Mouse (Mus musculus): ENCODE results near the gene 1810013L24Rik. TPM values are rescaled to one million over a fixed set of nuclear protein-coding genes. Genes with fewer than 3 reads are reported as not detected.

The 1810013L24Rik gene
- polyA plus RNA-seq, 1 experiment from 2014 or later, result 23.2 TPM

DNA sequence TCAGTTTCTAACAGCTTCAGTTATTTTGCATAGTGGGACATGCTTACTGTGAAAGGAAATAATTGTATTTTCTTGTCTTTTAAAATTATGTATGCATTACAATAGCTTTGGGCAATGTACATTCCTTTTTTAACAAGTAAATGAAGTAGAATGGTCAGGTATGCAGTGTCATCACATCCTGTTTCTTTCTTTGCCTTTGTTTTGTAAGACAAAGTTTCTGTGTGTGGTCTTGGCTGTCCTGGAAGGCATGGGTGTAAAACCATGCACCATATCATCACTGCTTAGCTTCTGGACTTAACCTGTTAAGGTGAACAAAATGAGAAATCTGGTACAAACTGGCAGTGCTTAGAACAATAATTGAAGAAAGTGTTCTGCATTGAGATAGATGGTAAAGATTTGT lies 9.0 kb downstream of the 1810013L24Rik start:
- Histone ChIP-seq H3K36me3 (peaks cover 96% of the 10 kb centered on the region), H3K4me1 (peaks cover 41% of the 10 kb centered on the region), H3K27ac (no peak overlapping the region), H3K9me3 (replicated peaks) (no peaks in the 10 kb centered on the region), H3K4me3 (no peak overlapping the region), H3K4me2 (no peak overlapping the region), H3K27me3 (replicated peaks) (no peaks in the 10 kb centered on the region), H3K9ac (no peak overlapping the region)
- no peak for ATAC-seq

DNA sequence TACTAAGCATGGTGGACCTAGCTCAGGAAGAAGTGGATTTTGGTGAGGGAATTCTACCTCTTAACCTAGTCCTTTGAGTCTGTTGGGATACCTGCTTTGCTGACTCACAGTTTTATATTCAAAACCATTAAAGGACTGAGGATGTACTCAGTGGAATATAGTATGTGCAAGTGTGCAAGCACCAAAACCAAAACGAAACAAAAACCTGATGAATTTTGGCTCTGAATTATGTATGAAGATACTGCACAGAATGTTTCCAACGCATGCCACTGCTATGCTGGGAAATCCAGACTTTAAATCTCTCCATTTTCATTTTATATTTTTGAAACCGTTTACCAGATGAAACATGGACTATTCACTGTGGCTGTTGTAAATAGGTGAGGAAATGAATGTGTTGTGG lies 10.7 kb downstream of the 1810013L24Rik start:
- no peak overlapping the region for H3K27ac ChIP-seq
- H3K4me2 ChIP-seq, result no peak overlapping the region
- H3K4me1 ChIP-seq, result peaks cover 26% of the 10 kb centered on the region
- ATAC-seq, result no peak
- H3K4me3 ChIP-seq, result no peak overlapping the region
- no peaks in the 10 kb centered on the region for H3K27me3 ChIP-seq (replicated peaks)
- H3K36me3 ChIP-seq, result peaks cover 92% of the 10 kb centered on the region
- H3K9me3 ChIP-seq (replicated peaks), result no peaks in the 10 kb centered on the region
- 90% methylated on average over 3 of the region's 3 CpGs for WGBS (ENCODE audit: insufficient replicate concordance)
- no peak overlapping the region for H3K9ac ChIP-seq

DNA sequence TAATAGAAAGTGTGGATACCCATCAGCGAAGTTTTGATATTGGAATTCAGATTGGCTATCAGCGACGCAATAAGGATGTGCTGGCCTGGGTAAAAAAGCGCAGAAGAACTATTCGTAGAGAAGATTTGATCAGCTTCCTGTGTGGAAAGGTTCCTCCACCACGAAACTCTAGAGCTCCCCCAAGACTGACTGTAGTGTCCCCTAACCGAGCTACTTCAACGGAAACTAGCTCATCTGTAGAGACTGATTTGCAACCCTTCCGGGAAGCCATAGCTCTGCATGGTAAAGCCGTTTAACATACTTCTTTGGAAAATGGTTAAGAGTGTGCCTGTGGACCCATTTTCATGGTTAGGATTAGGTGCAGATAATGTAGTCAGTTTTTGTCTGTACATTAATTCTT lies 13.1 kb downstream of the 1810013L24Rik start:
- H3K36me3 ChIP-seq, result peaks cover 91% of the 10 kb centered on the region
- no peak overlapping the region for H3K9ac ChIP-seq
- no peak for ATAC-seq
- no peak overlapping the region for H3K4me2 ChIP-seq
- H3K9me3 ChIP-seq (replicated peaks), result no peaks in the 10 kb centered on the region
- no peak overlapping the region for H3K27ac ChIP-seq
- H3K27me3 ChIP-seq (replicated peaks), result no peaks in the 10 kb centered on the region
- H3K4me3 ChIP-seq, result no peak overlapping the region
- peaks cover 17% of the 10 kb centered on the region for H3K4me1 ChIP-seq
- WGBS (ENCODE audit: insufficient replicate concordance), result 82% methylated on average over 10 of the region's 10 CpGs

DNA sequence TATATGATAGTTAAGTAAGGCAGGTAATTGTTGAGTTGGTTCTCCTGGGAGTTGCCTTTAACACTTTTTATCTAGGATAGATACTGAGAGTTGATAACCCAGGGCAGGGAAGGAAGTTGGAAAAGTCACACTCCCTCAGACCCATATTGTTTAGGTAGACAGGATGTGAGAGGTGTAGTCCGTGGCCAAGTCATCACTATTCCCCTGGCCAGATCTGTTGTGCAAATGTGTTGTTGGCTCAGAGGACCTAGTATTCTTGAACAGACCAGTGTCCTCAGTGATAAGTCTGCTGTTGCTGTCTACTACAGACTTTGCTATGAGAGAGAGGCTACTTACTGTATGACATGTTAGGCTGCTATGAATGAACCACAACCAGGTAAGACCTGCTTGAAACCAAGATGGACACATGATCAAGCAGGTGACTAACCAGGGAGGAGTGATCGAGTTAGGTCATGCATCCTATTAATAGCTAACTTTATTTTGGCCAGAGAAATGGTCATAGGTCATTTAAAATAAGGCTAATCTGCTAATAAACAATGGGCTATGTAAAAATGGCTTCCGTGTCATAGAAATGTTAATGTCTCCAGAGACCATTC lies 13.8 kb downstream of the 1810013L24Rik start:
- Histone ChIP-seq H3K36me3 (peaks cover 91% of the 10 kb centered on the region), H3K27me3 (replicated peaks) (no peaks in the 10 kb centered on the region), H3K9me3 (replicated peaks) (no peaks in the 10 kb centered on the region), H3K4me1 (peaks cover 21% of the 10 kb centered on the region), H3K4me2 (no peak overlapping the region), H3K9ac (no peak overlapping the region), H3K27ac (no peak overlapping the region), H3K4me3 (no peak overlapping the region)
- no peak for ATAC-seq
- 81% methylated on average over 3 of the region's 3 CpGs for WGBS (ENCODE audit: insufficient replicate concordance)

DNA sequence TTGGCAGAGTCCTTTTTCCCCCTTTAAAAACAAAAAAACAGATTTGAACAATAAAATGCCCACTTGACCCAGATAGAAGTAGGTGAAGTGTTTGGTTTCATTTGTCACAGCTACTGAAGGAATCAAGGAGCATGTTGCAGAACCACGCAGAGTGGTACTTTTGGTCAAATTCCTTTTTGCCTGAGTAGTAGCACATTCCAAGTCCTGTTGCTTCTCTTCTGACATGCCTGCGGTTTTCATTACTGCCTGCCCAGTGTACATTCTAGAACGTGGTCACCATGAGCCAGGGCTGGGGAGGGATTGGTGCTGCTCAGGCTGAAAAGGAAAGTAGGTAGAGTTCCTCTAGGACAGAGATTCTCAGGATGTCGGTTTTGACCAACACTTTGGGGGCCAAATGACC lies 16.1 kb downstream of the 1810013L24Rik start:
- Histone ChIP-seq H3K9me3 (replicated peaks) (no peaks in the 10 kb centered on the region), H3K4me2 (no peak overlapping the region), H3K4me1 (peaks cover 30% of the 10 kb centered on the region; the same call in 1 of the 2 replicates), H3K36me3 (peaks cover 90% of the 10 kb centered on the region), H3K27ac (no peak overlapping the region), H3K27me3 (replicated peaks) (no peaks in the 10 kb centered on the region), H3K4me3 (no peak overlapping the region), H3K9ac (no peak overlapping the region)
- ATAC-seq, result no peak
- 82% methylated on average over 4 of the region's 4 CpGs for whole genome bisulfite sequencing (ENCODE audit: insufficient replicate concordance)

DNA sequence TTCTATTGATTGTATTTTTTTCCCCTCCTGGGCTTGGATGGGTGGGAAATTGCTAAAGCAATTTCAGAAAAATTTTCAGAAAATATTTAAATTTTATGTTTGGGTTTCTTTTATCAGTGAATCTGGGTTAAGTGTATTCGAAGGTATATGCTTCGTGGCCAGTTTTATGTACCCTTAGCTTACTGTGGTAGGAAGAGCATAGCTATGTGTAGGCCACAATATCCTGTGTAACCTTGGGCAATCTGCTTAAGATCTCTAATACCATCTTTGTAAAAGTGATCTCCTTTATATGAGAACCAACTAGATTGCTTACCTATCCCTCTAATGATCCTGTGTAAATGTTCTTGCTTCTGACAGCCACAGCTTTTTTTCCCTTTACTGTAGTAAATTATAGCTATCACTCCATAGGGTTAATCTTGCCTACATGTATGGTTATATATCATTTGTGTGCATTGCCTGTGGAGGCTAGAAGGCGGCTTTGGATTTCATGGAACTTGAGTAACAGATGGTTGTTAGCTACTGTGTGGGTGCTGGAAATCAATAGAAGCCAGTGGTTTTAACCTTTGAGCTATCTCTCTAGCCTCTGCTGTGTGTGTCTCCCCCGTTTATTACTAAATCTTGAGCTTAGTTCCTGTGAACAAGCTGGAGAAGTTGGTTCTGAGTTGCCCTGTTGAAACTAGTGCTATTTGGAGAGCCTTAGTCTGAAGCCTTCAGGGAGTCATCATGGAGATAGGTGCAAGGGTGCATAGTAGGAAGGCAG lies 18.6 kb downstream of the 1810013L24Rik start:
- H3K4me3 ChIP-seq, result no peak overlapping the region
- no peak overlapping the region for H3K4me2 ChIP-seq
- no peak overlapping the region for H3K9ac ChIP-seq
- peaks cover 90% of the 10 kb centered on the region for H3K36me3 ChIP-seq
- ATAC-seq, result no peak
- H3K9me3 ChIP-seq (replicated peaks), result no peaks in the 10 kb centered on the region
- H3K27ac ChIP-seq, result no peak overlapping the region
- H3K27me3 ChIP-seq (replicated peaks), result no peaks in the 10 kb centered on the region
- 71% methylated on average over 4 of the region's 4 CpGs for WGBS (ENCODE audit: insufficient replicate concordance)
- H3K4me1 ChIP-seq, result peaks cover 35% of the 10 kb centered on the region; the same call in 1 of the 2 replicates

DNA sequence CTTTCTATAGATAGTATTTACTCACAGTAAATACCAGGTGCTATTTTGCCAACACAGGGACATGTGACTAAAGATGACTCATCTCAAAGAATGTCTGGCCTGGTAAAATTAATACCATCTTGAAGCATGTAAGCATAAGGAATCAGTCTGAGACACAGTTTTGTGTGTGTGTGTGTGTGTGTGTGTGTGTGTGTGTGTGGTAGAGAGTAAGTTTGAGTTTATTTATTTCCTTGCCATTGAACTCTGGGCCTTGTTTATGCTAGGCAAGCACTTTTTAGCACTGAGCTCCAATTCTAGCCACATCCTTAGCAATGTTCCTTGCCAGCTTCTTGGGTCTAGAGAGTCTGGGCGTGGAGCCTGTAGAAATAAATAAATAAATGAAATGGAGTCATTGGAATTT lies 20.0 kb downstream of the 1810013L24Rik start:
- H3K27me3 ChIP-seq (replicated peaks), result no peaks in the 10 kb centered on the region
- peaks cover 35% of the 10 kb centered on the region; the same call in 1 of the 2 replicates for H3K4me1 ChIP-seq
- no peak overlapping the region for H3K4me2 ChIP-seq
- H3K4me3 ChIP-seq, result no peak overlapping the region
- no peak overlapping the region for H3K9ac ChIP-seq
- no peak overlapping the region for H3K27ac ChIP-seq
- ATAC-seq, result no peak
- peaks cover 93% of the 10 kb centered on the region for H3K36me3 ChIP-seq
- no peaks in the 10 kb centered on the region for H3K9me3 ChIP-seq (replicated peaks)
- WGBS (ENCODE audit: insufficient replicate concordance), result 80% methylated on average over 1 of the region's 1 CpGs

DNA sequence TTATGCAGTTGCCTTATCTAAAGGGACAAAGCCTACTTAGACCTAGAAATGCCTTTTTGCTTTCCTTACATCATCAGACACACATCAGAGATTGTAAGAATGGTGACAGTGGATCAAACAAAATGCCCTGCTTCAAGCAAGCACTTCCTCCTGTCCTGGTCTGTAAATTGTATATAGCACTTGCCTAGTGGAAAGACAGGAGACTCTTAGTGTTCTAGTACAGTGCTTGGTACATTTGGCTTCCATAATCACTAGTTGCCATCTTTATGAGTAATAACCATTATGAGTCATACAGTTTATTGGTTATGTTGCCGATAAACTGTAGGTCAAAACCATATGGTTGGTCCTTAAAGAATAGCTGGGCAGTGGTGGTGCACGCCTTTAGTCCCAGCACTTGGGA lies 25.2 kb downstream of the 1810013L24Rik start:
- no peak for ATAC-seq
- Histone ChIP-seq H3K27ac (no peak overlapping the region), H3K4me2 (no peak overlapping the region), H3K9ac (no peak overlapping the region), H3K27me3 (replicated peaks) (no peaks in the 10 kb centered on the region), H3K4me3 (no peak overlapping the region), H3K36me3 (peaks cover 97% of the 10 kb centered on the region), H3K4me1 (0 out of 2 replicates have a peak, but pooled peaks cover 8% of the 10 kb centered on the region), H3K9me3 (replicated peaks) (no peaks in the 10 kb centered on the region)
- 93% methylated on average over 2 of the region's 2 CpGs for WGBS (ENCODE audit: insufficient replicate concordance)

DNA sequence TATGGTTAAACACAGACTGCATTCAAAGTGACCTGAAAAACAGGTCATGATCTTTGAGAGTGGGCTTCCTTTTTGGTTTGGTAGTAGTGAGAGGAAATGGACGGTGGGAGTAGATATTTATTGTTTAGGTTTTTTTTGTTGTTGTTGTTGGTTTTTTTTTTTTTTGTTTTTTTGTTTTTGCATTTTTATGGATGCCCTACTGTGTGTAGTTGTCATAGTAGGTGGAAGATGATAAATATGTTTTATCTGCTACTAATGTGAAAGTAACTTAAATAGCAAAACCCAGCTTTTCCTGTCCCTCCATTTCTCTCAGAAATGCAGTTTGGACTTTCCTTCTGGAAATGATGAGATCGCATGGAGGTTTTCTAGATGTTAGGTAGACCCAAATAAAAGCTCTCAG lies 26.9 kb downstream of the 1810013L24Rik start:
- Histone ChIP-seq H3K9ac (no peak overlapping the region), H3K4me1 (0 out of 2 replicates have a peak, but pooled peaks cover 6% of the 10 kb centered on the region), H3K4me3 (no peak overlapping the region), H3K27me3 (replicated peaks) (no peaks in the 10 kb centered on the region), H3K27ac (no peak overlapping the region), H3K9me3 (replicated peaks) (no peaks in the 10 kb centered on the region), H3K4me2 (no peak overlapping the region), H3K36me3 (peaks cover 97% of the 10 kb centered on the region)
- 93% methylated on average over 2 of the region's 2 CpGs for WGBS (ENCODE audit: insufficient replicate concordance)
- no peak for ATAC-seq

DNA sequence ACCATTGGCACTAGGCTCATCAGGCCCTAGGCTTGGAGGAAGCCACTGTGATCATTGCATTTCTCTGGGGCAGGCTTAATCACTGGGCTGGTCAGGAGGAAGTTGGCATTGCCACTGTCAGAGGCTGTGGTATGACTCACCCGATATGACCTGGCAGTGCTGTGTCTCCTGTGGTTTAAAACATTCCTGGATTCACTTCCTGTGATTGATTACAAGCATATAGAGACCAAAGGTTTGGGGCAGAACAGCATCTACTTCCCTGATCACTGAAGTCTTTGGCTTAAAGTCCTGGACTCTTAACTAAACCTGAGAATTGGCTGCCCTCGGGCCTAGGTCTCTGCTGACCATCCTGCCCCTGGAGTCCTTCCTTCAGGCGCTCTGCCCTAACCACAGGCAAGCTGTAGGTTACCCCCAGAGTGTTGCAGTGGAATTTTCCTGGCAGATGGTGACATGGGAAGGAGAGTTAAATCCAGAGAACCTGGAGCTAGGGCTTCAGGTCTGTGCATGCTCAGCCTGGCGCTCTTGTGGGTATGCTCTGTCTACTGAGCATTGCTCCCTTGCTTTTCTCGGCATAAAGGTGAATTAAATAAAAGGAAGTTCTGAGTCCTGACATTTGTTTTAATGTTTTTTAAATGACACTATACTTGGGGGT lies 32.6 kb downstream of the 1810013L24Rik start:
- WGBS (ENCODE audit: insufficient replicate concordance), result 67% methylated on average over 5 of the region's 5 CpGs
- Histone ChIP-seq H3K4me2 (no peak overlapping the region), H3K4me1 (peaks cover 25% of the 10 kb centered on the region), H3K27me3 (replicated peaks) (no peaks in the 10 kb centered on the region), H3K9me3 (replicated peaks) (no peaks in the 10 kb centered on the region), H3K27ac (no peak overlapping the region), H3K4me3 (no peak overlapping the region), H3K36me3 (peaks cover 58% of the 10 kb centered on the region), H3K9ac (no peak overlapping the region)
- no peak for ATAC-seq

DNA sequence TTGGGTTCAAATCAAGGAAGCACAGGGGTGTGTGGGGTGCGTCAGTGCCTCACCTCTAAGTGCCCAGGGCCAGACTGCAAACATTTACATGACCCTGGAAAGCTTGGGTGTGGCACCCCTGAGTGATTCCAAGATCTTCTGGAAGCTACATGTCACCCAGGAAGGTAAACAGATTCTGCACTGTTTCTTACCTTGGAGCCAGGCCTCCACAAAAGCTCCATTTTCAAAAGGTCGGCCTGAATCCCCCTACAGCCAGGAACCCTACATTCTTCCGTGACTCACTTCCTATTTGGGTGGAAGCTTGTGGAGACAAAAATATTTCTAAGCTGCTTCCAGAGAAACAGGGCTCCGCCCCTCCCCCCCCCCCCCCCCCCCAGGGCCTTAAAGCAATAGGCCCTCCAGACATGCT lies 34.3 kb downstream of the 1810013L24Rik start:
- Histone ChIP-seq H3K27ac (no peak overlapping the region), H3K9me3 (replicated peaks) (no peaks in the 10 kb centered on the region), H3K4me1 (peaks cover 27% of the 10 kb centered on the region), H3K4me2 (no peak overlapping the region), H3K36me3 (peaks cover 40% of the 10 kb centered on the region), H3K4me3 (no peak overlapping the region), H3K27me3 (replicated peaks) (no peaks in the 10 kb centered on the region), H3K9ac (no peak overlapping the region)
- WGBS (ENCODE audit: insufficient replicate concordance), result 35% methylated on average over 4 of the region's 4 CpGs
- ATAC-seq, result no peak

DNA sequence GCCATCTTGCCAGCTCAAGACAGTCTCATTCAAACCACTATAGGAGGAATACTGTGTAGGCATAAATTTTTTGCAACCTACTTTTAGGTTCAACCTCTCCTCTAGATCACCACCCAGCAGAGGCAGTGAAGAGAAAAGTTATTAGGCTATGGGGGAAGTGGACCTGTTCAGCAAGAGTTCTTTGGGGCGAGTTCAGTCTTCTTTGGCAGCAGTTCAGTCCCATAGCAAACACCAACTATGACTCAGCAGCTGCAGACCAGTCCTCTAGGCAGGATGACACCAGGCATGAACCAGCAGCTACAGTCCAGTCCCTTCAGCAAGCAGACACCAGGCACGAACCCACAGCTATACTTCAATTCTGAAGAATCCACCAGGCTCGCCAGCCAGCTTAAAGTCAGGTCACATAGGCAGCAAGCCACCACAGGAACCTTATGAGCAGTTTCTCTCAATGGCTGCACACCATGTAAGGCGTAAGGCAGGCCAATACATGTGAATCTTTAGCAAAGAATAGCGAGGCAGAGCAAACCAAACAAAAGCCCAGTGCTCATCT lies 37.6 kb downstream of the 1810013L24Rik start:
- H3K27me3 ChIP-seq (replicated peaks), result no peaks in the 10 kb centered on the region
- 74% methylated on average over 5 of the region's 5 CpGs for WGBS (ENCODE audit: insufficient replicate concordance)
- H3K9ac ChIP-seq, result no peak overlapping the region
- no peak overlapping the region for H3K4me3 ChIP-seq
- peaks cover 41% of the 10 kb centered on the region for H3K4me1 ChIP-seq
- no peak for ATAC-seq
- H3K4me2 ChIP-seq, result no peak overlapping the region
- no peak overlapping the region for H3K27ac ChIP-seq
- H3K36me3 ChIP-seq, result peaks cover 10% of the 10 kb centered on the region
- no peaks in the 10 kb centered on the region for H3K9me3 ChIP-seq (replicated peaks)
